Mouse (Mus musculus) colon, adult 2 months (tissue): ENCODE measurements around the gene Acin1. TPM values are rescaled to one million over a fixed set of nuclear protein-coding genes. Genes with fewer than 3 reads are reported as not detected.

Experiments used
- polyA plus RNA-seq: library from polyadenylated mRNA; depleted of rRNA; stranded (reverse); fragments of >200 nt; gene quantifications from 2 replicates; pipeline ENCODE4 v1.2.3, GENCODE M21; 2012; rRNA removed

Acin1 gene
- polyA plus RNA-seq: 88.5 and 92.0 TPM in 2 replicates

GRCm38 (mm10) chr14:54686522-54687143 lies at the start of gene Acin1:
Gene Acin1, minus strand, starts transcription at chr14:54686931.

GRCm38 (mm10) chr14:54712074-54712473 lies 25.3 kb upstream of the Acin1 start, which contains the start of gene Cebpe:
Gene Cebpe, minus strand, starts transcription at chr14:54712174.

DNA sequence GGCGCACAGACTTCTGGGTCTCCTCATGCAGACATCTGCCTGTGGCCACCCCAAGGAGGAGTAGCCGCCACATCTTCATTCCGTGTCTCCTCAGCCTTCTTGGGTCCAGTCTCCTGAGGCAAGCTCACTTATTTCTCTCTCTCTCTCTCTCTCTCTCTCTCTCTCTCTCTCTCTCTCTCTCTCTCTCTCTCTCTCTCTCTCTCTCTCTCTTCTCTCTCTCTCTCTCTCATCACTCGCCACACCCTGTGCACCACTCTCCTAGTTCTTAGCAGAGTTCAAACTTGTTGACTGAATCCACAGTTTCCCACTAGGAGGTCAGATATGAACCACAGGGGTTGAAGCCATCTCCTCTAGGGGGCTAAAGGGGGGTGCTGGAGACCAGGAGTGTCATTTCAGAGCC lies 12.0 kb upstream of the Acin1 start, which contains the start of gene Gm29776:
TSS of gene Gm29776 (minus strand) at position 101 of the 400 bp plus-strand sequence.

GRCm38 (mm10) chr14:54686063-54686521 lies 639 bp downstream of the Acin1 start, which contains the start of gene 1700123O20Rik:
Gene 1700123O20Rik, plus strand, starts transcription at chr14:54686216.

DNA sequence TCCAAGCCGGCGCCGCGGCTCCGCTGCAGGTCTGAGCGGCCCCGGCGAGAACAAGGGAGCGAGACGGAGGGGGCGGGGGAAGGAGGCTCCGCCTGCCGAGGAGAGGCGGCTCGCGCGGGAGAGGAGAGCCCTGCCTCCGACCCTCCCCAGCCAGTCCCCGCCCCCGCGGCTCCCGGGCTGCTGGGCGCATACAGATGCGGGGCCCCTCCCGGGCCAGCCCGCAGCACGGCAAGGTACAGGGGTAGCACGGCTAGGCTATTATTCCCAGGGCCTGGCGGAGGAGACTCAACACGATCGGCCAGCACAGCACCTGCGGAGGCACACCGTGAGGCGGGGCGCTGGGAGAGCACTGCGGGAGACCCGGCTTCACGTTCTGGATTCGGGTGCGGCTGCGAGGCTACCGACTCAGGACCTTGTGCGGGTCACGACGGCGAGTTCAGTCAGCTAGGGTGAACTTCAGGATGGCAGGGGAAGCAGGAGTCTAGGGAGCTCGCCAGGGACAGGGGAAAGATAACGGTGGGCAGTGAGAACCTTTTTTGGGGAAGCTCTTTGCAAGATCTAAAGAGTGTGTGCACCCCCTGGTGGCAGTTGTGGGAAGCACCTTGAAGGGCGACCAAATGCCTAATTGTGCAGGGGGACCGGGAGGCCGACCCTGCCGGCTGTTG lies 45.3 kb downstream of the Acin1 start, which contains the start of gene Cdh24:
TSS of gene Cdh24 (minus strand) at position 60 of the 665 bp plus-strand sequence.

GRCm38 (mm10) chr14:54640946-54641304 lies 45.8 kb downstream of the Acin1 start, which contains the start of gene Gm17606:
Gene Gm17606, plus strand, starts transcription at chr14:54640952.

GRCm38 (mm10) chr14:54621133-54621532 lies 65.6 kb downstream of the Acin1 start, which contains the start of gene Psmb11:
Gene Psmb11, plus strand, starts transcription at chr14:54621433.

GRCm38 (mm10) chr14:54617897-54618365 lies 68.8 kb downstream of the Acin1 start, which contains the start of gene Psmb5:
Gene Psmb5, minus strand, starts transcription at chr14:54618022.

DNA sequence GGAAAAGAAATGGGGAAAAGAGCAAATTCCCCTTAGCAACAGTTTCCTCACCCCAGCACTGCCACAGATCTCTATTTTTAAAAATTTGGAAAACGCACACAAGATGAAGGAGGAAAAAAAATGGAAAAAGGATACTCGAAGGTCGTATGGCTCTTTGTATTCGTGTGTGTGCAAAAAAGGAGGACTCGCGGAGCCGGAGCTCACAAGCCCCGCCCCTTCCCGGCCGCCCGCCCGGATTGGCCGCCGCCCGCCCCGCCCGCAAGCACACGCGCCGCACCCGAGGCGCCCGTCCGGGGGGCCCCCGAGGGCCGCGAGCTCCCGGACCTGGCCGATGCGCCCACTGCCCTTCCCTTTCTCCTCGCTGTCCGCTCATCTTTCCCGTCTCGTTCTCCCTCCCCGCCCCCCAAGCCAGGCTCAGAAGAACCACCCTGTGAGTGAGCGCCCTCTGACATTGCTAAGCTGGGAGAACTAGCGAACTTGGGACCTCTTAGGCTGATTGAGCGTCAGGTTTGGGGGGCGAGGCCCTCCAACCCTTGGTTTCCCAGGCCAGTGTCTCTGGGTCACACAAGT lies 80.9 kb downstream of the Acin1 start, which contains the start of gene 4931414P19Rik:
TSS of gene 4931414P19Rik (minus strand) at position 242 of the 570 bp plus-strand sequence.

Other genes starting within 250 kb of the Acin1 start
- 344 and 402 TPM in 2 replicates for gene Lrp10, start 222.8 kb downstream of the Acin1 start, polyA plus RNA-seq
- 1.7 and 2.3 TPM in 2 replicates for gene Rem2, start 210.8 kb downstream of the Acin1 start, polyA plus RNA-seq
- 17.0 and 41.7 TPM in 2 replicates for gene Prmt5, start 169.4 kb downstream of the Acin1 start, polyA plus RNA-seq
- gene Haus4, start 132.3 kb downstream of the Acin1 start, polyA plus RNA-seq: 10.7 and 13.6 TPM in 2 replicates
- 5.9 and 6.3 TPM in 2 replicates for gene Ajuba, start 109.4 kb downstream of the Acin1 start, polyA plus RNA-seq
- 7.2 and 8.1 TPM in 2 replicates for gene 4931414P19Rik, start 80.9 kb downstream of the Acin1 start, polyA plus RNA-seq
- 180 and 204 TPM in 2 replicates for gene Psmb5, start 68.9 kb downstream of the Acin1 start, polyA plus RNA-seq
- not detected in 2 replicates for gene Psmb11, start 65.5 kb downstream of the Acin1 start, polyA plus RNA-seq
- not detected in 2 replicates for gene Gm17606, start 46.0 kb downstream of the Acin1 start, polyA plus RNA-seq
- 6.4 and 7.6 TPM in 2 replicates for gene Cdh24, start 45.6 kb downstream of the Acin1 start, polyA plus RNA-seq
- gene 1700123O20Rik, start 715 bp downstream of the Acin1 start, polyA plus RNA-seq: 35.0 and 51.2 TPM in 2 replicates
- gene Gm29776, start 11.9 kb upstream of the Acin1 start, polyA plus RNA-seq: 0.06 TPM in 1 of 2 replicates, not detected in the other
- gene Cebpe, start 25.2 kb upstream of the Acin1 start, polyA plus RNA-seq: 0.32 and 0.94 TPM in 2 replicates
- 7.8 and 8.6 TPM in 2 replicates for gene Slc7a8, start 95.0 kb upstream of the Acin1 start, polyA plus RNA-seq
- gene Rnf212b, start 127.2 kb upstream of the Acin1 start, polyA plus RNA-seq: not detected in 2 replicates
- 2.2 and 4.0 TPM in 2 replicates for gene Homez, start 184.0 kb upstream of the Acin1 start, polyA plus RNA-seq
- gene Ppp1r3e, start 190.6 kb upstream of the Acin1 start, polyA plus RNA-seq: 19.1 and 22.7 TPM in 2 replicates
- 57.4 and 72.3 TPM in 2 replicates for gene Bcl2l2, start 196.4 kb upstream of the Acin1 start, polyA plus RNA-seq
- 10.2 and 19.3 TPM in 2 replicates for gene Gm20521, start 196.5 kb upstream of the Acin1 start, polyA plus RNA-seq
- 56.7 and 65.4 TPM in 2 replicates for gene Pabpn1, start 205.6 kb upstream of the Acin1 start, polyA plus RNA-seq
- 30.7 and 38.2 TPM in 2 replicates for gene Slc22a17, start 226.2 kb upstream of the Acin1 start, polyA plus RNA-seq
- gene Efs, start 239.2 kb upstream of the Acin1 start, polyA plus RNA-seq: 13.0 and 13.8 TPM in 2 replicates
- 0.67 and 0.92 TPM in 2 replicates for gene Il25, start 245.8 kb upstream of the Acin1 start, polyA plus RNA-seq
- 2.8 and 3.5 TPM in 2 replicates for gene Cmtm5, start 249.3 kb upstream of the Acin1 start, polyA plus RNA-seq